Mouse (Mus musculus) small intestine, adult 2 months (tissue): ENCODE measurements around the gene Plac9a.

Experiments used
- CTCF ChIP-seq: fragments of 200-500 bp; IDR thresholded peaks from 2 replicates; pipeline ENCODE4 v1.5.1; 2012; ENCODE audit warnings: low read depth, mild to moderate bottlenecking, control low read depth, inconsistent platforms, low read length, moderate library complexity, mixed read lengths; ENCODE audit not compliant: insufficient replicate concordance, insufficient read length; ENCODE audit errors: extremely low read depth
- POLR2A ChIP-seq: fragments of 200-500 bp; IDR thresholded peaks from 2 replicates; pipeline ENCODE4 v1.6.1; 2012; ENCODE audit warnings: low read depth, mild to moderate bottlenecking, control low read depth, inconsistent platforms, low read length, moderate library complexity

- TF ChIP-seq CTCF (no peak), POLR2A (no peak)
Measured at GRCm38 (mm10) chr14:25857940-25858339, 45.0 kb downstream of the Plac9a start.
